Mouse (Mus musculus): ENCODE data around the gene Svep1.

DNA sequence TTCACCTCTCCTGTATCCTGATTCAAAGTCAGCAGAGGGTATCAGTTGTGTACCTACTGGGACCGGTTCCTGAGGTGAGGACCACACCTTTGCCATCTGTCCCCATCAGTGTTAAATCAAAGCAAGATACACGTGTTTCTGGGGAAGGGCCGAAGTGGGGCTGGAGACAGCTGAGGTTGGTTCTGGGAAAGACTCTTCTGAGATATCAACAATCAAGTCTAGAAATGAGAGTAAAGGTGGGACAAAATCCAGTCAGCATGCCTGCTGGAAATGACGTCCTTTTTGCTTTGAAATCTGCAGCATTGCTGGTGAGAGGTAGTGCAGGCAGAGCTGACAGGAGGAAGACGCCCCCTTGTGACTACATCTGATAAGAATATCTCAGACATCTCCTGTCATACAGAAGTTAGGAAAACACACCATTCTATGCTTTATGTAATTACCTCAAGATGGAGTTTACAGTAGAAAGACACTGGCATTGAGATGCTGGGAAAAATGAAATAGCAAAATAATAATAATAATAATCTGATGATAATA, 4.0 kb upstream of the Svep1 start:
- no peak for TF ChIP-seq CTCF (IDR thresholded peaks at IDR 0.05; ENCODE audit: control insufficient read depth, insufficient read depth, insufficient replicate concordance, low read depth, low read length)
- no peak for TF ChIP-seq POLR2A (IDR thresholded peaks at IDR 0.05; ENCODE audit: control insufficient read depth, low read depth, low read length)

All from testis, adult 2 months (tissue).